Mouse (Mus musculus) forebrain, postnatal 0 days (tissue): ENCODE results near the gene Golt1a. TPM values are rescaled to one million over a fixed set of nuclear protein-coding genes. Genes with fewer than 3 reads are reported as not detected.

Source experiments
- ATAC-seq: fragments of 200-750 bp; cut with Nextera tagmentation; 2 replicates; pipeline ENCODE4 v1.8.0; 2017; ENCODE audit warnings: mild to moderate bottlenecking, moderate library complexity
- DNase-seq: peaks from one replicate; pipeline ENCODE4 v3.0.0-alpha.2; 2015
- H3K27ac ChIP-seq: fragments of 300-500 bp; sonication (generic); 2 replicates; pipeline ENCODE4 v1.5.1; 2014; ENCODE audit warnings: low read depth, mild to moderate bottlenecking, antibody characterized with exemption, low read length, moderate library complexity, mixed read lengths
- H3K27me3 ChIP-seq: fragments of 300-500 bp; sonication (generic); 2 replicates; pipeline ENCODE4 v1.6.1; 2014; ENCODE audit warnings: mild to moderate bottlenecking, low read length, mixed read lengths; ENCODE audit not compliant: insufficient read depth
- H3K36me3 ChIP-seq: fragments of 300-500 bp; sonication (generic); 2 replicates; pipeline ENCODE4 v1.6.1; 2014; ENCODE audit warnings: mild to moderate bottlenecking, moderate library complexity; ENCODE audit not compliant: insufficient read depth
- H3K4me1 ChIP-seq: fragments of 300-500 bp; sonication (generic); 2 replicates; pipeline ENCODE4 v1.6.1; 2014; ENCODE audit warnings: antibody characterized with exemption; ENCODE audit not compliant: insufficient read depth
- H3K4me2 ChIP-seq: fragments of 300-500 bp; sonication (generic); 2 replicates; pipeline ENCODE4 v1.6.1; 2014; ENCODE audit warnings: low read depth, mild to moderate bottlenecking, moderate library complexity
- H3K4me3 ChIP-seq: fragments of 300-500 bp; sonication (generic); 2 replicates; pipeline ENCODE4 v1.5.1; 2014; ENCODE audit warnings: low read depth, low read length, mixed read lengths
- H3K9ac ChIP-seq: fragments of 300-500 bp; sonication (generic); 2 replicates; pipeline ENCODE4 v1.6.1; 2014; ENCODE audit warnings: mild to moderate bottlenecking
- H3K9me3 ChIP-seq: fragments of 300-500 bp; sonication (generic); 2 replicates; pipeline ENCODE4 v1.6.1; 2016; ENCODE audit warnings: low read length
- CTCF ChIP-seq: sonication (generic); IDR thresholded peaks from 2 replicates; pipeline ENCODE4 v1.5.1; 2016; ENCODE audit warnings: antibody characterized with exemption, control low read depth, low read depth
- WGBS: fragments of 180-500 bp; shearing (Covaris S2); extraction: QIAGEN DNeasy Blood & Tissue Kit; methylation state at CpG from one replicate; pipeline ENCODE4 v1.1.7; 2014; 5-methylcytosine and 5-hydroxymethylcytosine counted together
- polyA plus RNA-seq: library from polyadenylated mRNA; unstranded; fragments of >200 nt; fragmentation: Nextera tagmentation; extraction: Ambion mirVana; gene quantifications from 2 replicates; pipeline ENCODE4 v1.2.1, GENCODE M21; 2015
- total RNA-seq: library from RNA; depleted of rRNA; stranded (reverse); fragments of >200 nt; gene quantifications from 2 replicates; pipeline ENCODE4 v1.2.3, GENCODE M21; 2014; rRNA removed

Gene Golt1a
- total RNA-seq, result 0.15 and 0.29 TPM in 2 replicates
- 0.19 TPM in 1 of 2 replicates, not detected in the other for polyA plus RNA-seq

DNA sequence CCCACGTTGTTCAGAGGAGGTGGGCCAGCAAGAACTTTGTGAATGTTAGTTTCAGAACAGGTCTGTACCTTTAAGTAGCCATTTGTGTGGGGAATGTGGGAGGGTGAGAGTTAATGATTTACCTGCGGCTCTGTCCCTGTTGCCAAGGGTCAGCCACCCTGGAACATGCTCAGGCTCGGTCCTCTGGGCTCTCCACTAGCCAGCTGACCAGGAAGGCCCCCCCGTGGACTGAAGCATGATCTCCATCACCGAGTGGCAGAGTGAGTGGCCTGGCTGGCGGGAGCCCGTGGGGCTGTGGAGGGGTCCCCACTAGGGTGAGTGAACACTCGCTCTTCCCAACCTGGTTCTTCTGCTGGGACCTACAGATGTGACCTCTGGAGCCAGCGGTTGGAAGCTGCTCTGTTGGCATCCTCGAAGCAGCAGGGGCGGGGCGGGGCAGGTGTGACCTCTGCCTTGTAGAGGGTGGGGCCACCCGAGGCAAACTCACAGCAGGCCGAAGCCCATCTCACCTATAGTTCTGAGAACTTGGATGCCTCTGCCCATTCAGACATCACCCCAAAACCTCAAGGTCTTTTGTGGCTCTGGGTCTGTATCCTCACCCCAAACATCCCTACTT is at the start of gene Golt1a:
Golt1a (plus strand) TSS at position 149 of the 616 bp plus-strand sequence.
- Histone ChIP-seq H3K27ac (no peak within 1 kb of the TSS), H3K27me3 (no peaks in the 10 kb centered on the region), H3K36me3 (no peaks in the 10 kb centered on the region), H3K9ac (no peak within 1 kb of the TSS), H3K4me2 (no peak within 1 kb of the TSS), H3K9me3 (no peaks in the 10 kb centered on the region), H3K4me3 (no peak within 1 kb of the TSS), H3K4me1 (peaks cover 5% of the 10 kb centered on the region)
- ATAC-seq (no peak), DNase-seq (no peak)
- 75% methylated on average over 14 of the region's 14 CpGs for WGBS
- TF ChIP-seq CTCF, result no peak

DNA sequence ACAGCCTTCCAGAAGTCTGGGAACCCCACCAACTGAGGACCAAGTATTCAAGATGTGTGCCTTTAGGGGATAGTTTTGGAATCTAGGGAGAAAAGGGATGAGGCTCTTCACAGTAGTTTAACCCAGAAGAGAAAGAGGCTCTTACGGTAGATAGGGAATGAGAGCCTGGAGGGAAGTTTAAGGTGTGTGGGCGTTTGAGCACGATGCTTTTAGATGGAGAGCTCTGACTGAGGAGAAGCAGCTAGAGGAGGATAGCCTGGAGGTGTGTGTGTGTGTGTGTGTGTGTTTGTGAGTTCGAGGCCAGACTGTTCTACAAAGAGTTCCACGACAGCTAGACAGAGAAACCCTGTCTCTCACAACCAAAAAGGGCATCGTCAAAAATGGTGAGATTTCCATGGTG is 47.0 kb upstream of the Golt1a start:
- Histone ChIP-seq H3K9me3 (no peaks in the 10 kb centered on the region), H3K27me3 (no peaks in the 10 kb centered on the region), H3K4me2 (no peak overlapping the region), H3K4me1 (no peaks in the 10 kb centered on the region), H3K27ac (no peak overlapping the region), H3K4me3 (no peak overlapping the region), H3K9ac (no peak overlapping the region), H3K36me3 (peaks cover 11% of the 10 kb centered on the region; the same call in 1 of the 2 replicates)
- no peak for TF ChIP-seq CTCF
- no peak for DNase-seq
- no peak for ATAC-seq
- 89% methylated on average over 6 of the region's 6 CpGs for WGBS

DNA sequence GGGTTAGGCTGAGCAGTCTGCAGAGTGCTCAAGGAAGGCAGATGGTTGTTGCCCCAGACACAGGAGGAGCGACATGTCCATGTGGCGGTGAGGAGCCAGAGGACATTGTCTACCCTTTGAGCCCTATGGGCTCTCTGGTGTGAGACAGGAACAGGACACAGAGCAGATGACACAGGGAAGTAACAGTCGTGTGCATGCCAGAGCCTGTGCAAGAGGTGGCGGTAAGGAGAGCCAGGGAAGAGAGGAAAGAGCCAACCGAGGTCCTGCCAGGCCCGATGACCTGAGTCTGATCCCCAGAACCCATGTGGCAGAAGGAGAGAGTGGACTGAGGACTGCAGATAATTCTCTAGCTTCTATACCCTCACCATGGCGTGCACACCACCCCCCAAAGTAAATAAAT is 46.5 kb upstream of the Golt1a start:
- Histone ChIP-seq H3K4me3 (no peak overlapping the region), H3K4me1 (no peaks in the 10 kb centered on the region), H3K9me3 (no peaks in the 10 kb centered on the region), H3K27ac (no peak overlapping the region), H3K36me3 (peaks cover 11% of the 10 kb centered on the region; the same call in 1 of the 2 replicates), H3K4me2 (no peak overlapping the region), H3K9ac (no peak overlapping the region), H3K27me3 (no peaks in the 10 kb centered on the region)
- no peak for TF ChIP-seq CTCF
- ATAC-seq, result no peak
- no peak for DNase-seq
- 89% methylated on average over 7 of the region's 7 CpGs for WGBS

DNA sequence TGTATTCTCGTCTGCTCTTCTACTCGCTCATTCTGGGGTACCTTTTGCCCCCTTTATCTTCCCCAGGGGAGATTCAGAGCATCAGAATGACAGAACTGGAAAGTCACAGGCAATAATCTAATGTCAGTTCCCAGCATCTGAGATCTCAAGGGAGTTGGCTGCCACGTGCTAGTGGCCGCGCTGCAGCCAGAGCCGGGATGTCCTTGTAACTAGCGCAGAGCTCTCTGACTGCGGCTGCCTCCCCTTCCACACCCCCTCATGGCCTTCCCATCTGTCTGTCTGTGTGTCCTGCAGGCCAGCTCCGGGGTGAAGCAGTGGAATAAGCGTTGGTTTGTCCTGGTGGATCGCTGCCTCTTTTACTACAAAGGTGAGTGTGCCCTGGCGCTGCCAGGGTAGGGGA is 45.2 kb upstream of the Golt1a start:
- H3K4me1 ChIP-seq, result no peaks in the 10 kb centered on the region
- H3K36me3 ChIP-seq, result peaks cover 11% of the 10 kb centered on the region; the same call in 1 of the 2 replicates
- WGBS, result 77% methylated on average over 12 of the region's 12 CpGs
- DNase-seq, result no peak
- H3K27me3 ChIP-seq, result no peaks in the 10 kb centered on the region
- no peak overlapping the region for H3K27ac ChIP-seq
- H3K9ac ChIP-seq, result no peak overlapping the region
- H3K4me3 ChIP-seq, result no peak overlapping the region
- no peak overlapping the region for H3K4me2 ChIP-seq
- TF ChIP-seq CTCF, result no peak
- H3K9me3 ChIP-seq, result no peaks in the 10 kb centered on the region
- ATAC-seq, result no peak

DNA sequence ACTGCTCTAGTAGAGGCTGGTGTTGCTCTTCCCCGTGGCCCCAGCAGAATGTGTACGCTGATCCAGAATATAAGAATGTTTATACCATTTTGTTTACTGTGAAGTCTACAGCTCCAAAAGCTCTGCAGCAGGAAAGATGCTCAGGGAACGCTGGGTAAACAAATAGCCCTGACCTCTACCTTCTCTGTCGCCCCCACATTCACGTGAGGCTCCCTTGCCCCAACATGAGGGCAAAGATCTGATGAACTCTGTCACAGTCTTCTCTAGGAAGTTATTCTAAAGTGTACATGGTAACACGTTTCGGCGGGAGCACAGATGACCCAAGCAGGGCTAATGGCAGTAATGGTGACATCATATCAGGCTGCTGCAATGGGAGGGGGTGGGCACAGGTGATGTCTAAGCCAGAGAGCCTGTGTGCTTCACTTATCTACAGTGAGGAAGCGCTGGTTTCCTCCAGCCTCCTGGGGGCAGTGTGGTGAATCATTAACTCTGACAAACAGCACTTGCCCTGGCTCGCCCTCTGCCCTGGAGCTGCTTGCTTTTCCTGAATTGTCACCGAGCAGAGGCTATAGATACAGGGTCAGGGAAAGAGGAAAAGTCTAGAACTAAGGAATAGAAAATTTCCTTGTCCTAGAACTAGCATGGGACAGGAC is 44.4 kb upstream of the Golt1a start:
- Histone ChIP-seq H3K4me1 (no peaks in the 10 kb centered on the region), H3K9ac (no peak overlapping the region), H3K4me3 (no peak overlapping the region), H3K36me3 (peaks cover 11% of the 10 kb centered on the region; the same call in 1 of the 2 replicates), H3K4me2 (no peak overlapping the region), H3K9me3 (no peaks in the 10 kb centered on the region), H3K27me3 (no peaks in the 10 kb centered on the region), H3K27ac (no peak overlapping the region)
- no peak for ATAC-seq
- DNase-seq, result no peak
- 75% methylated on average over 11 of the region's 11 CpGs for WGBS
- peak; percentile 31; the same call in 1 of the 2 replicates for TF ChIP-seq CTCF

DNA sequence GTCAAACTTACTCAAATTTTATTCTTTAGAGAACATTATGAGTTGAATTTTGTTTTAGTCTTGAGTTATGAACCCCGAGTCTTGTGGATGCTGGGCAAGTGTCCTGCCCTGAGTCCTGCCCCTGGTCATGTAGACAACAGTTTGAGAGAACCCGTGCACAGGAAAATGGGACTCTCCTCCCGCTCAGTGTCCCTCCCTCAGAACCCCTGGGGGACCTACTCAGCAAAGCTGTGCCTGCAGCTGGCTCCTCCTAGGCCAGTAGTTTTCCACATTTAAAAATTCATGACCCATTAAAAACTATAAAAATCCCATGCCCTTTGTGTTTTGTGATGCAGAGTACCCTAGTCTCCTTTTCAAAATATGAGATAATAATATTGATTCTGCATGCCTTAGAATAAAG is 42.5 kb upstream of the Golt1a start:
- H3K4me1 ChIP-seq, result no peaks in the 10 kb centered on the region
- H3K9me3 ChIP-seq, result no peaks in the 10 kb centered on the region
- ATAC-seq, result no peak
- WGBS, result 67% methylated on average over 3 of the region's 3 CpGs
- TF ChIP-seq CTCF, result no peak
- no peak overlapping the region for H3K4me2 ChIP-seq
- no peak overlapping the region for H3K9ac ChIP-seq
- no peaks in the 10 kb centered on the region for H3K27me3 ChIP-seq
- no peak overlapping the region for H3K27ac ChIP-seq
- no peak overlapping the region for H3K4me3 ChIP-seq
- H3K36me3 ChIP-seq, result peaks cover 17% of the 10 kb centered on the region; the same call in 1 of the 2 replicates
- DNase-seq, result no peak

DNA sequence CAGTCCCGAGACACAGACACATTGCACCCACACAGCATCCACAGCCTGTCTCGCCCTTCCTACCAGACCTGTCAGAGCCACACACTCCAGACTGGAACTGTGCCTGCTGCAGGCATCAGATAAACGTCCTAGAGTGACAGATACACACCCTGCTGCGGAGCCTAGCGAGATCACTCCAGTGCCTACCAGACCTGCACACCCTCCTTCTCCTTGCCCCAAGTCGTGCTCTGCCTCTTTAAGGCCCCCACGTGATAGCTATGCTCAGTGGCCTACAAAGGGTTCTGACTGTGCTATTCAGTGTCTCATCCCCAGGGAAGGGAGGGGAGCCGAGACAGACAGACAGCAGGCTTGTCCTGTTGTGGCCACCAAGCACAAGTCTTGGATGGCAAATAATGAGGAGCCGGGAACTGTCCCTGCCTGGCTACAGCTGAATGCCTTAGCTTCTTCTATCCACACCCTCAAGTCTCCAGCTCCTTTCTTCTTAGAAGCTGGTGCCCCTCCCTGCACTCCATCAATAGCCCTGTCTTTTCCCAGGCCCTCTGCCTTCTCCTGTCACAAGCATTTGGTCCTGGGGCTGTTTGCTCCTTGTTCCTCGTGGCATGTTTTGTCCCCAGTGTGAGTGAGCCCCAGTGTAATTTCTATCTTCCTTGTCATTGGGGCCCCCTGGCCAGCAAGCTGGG is 41.6 kb upstream of the Golt1a start:
- H3K27me3 ChIP-seq, result no peaks in the 10 kb centered on the region
- H3K27ac ChIP-seq, result no peak overlapping the region
- H3K9me3 ChIP-seq, result no peaks in the 10 kb centered on the region
- WGBS, result 16% methylated on average over 10 of the region's 10 CpGs
- DNase-seq (peak; percentile 25), ATAC-seq (peak; percentile 79)
- no peak overlapping the region for H3K4me2 ChIP-seq
- no peaks in the 10 kb centered on the region for H3K4me1 ChIP-seq
- H3K9ac ChIP-seq, result no peak overlapping the region
- H3K36me3 ChIP-seq, result peaks cover 25% of the 10 kb centered on the region; the same call in 1 of the 2 replicates
- TF ChIP-seq CTCF, result no peak
- H3K4me3 ChIP-seq, result no peak overlapping the region
